Mouse (Mus musculus) left cerebral cortex, postnatal 25 days (tissue): ENCODE measurements around the gene Troap. TPM values are rescaled to one million over a fixed set of nuclear protein-coding genes. Genes with fewer than 3 reads are reported as not detected.
A peak's percentile ranks its signal among the peaks of the same experiment; 100 is the strongest.

Source experiments
- DNase-seq, 2 experiments: peaks; one replicate each; pipeline ENCODE4 v3.0.0; 2022; ENCODE audit warnings: low spot score in 2 of 2, mixed read lengths in 1 of 2
- intact Hi-C: fragments of 180-260 bp; cut with DNase I; formaldehyde crosslinking; loops from one replicate; pipeline ENCODE4 v1.15.1; 2025
- total RNA-seq, 2 experiments: library from RNA; stranded (reverse); gene quantifications; 2 replicates each; pipeline ENCODE4 v1.2.3; 2021

Troap gene
- total RNA-seq, 2 experiments from 2014 or later, result 0.69 TPM

- no peak for DNase-seq
- intact Hi-C loops, result no loop called here
Measured at GRCm38 (mm10) chr15:99082840-99083239, 8.5 kb downstream of the Troap start.

DNA sequence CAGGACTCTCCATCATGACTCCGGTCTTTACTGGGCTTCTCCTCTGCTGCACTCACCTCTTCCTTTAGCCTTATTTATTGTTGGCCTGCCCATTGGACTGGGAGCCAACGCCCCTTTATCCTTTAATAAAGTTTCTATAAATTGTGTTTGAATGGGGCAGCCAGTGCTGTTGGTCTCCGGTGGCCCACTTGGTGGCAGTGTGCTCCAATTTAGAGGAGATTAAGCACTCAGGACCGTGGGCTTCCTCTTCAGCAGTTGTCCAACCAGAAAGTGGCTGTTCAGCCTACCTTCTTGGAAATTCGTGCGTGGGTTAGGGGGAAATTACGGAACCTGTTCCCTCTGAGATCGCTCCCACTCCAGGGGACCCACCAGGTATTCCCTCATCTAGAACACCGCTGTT is 8.9 kb downstream of the Troap start:
- intact Hi-C loops, result no loop called here
- DNase-seq, result peak; percentile 27 to 45

DNA sequence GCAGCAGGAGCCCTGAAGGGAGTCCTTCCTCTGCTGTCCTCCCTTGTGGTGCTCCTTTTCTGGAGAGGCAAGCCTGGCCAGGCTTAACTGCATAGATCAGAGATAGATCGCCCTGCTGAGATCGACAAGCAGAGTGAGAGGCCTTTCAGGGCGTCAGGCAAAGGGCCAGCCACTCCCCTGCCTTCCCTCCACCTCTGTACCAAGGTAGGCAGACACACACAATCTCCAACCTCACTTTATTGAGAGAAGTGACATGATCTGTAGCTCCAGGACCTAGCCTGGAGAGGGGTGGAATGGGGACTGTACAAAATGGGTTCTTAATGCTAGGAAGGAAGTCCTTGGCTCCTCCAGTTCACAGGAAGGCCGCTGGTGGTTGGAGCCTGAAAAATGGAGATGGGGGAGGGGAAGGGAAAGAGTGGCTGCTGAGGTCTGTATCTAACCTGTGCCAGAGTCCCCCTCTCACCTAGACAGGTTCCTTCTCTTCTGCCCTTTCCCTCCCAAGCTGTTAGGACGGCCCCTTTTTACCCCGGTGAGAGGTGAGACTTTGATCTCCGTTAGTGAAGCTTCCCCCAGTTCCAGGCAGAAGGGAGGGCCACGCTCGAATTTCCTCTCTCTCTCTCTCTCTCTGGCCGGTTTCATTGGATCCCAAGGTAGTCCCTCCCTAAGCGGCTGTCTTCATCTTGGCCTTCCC is 9.6 kb downstream of the Troap start:
- no peak for DNase-seq
- intact Hi-C loops, result no loop called here

DNA sequence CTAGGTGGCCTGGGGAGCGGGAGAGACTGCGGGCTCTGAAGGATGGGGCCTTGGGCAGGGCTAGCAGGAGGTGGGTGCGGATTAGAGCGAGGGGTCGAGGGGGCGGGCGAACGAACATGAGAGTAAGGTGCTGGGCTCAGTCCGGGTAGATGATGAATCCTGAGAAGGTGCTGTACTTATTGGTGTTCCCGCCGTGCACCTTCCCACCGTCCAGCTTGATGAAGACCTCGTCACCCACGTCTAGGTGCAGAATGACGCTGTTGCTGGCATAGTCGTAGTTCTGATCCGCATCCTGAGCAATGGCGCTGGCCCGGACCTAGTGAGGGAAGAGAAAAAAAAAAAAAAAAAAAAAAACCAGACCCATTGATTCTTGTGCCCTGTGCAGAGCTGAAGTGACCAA is 10.2 kb downstream of the Troap start:
- intact Hi-C loops, result no loop called here
- no peak for DNase-seq

- intact Hi-C loops, result no loop called here
- DNase-seq, result no peak
Measured at GRCm38 (mm10) chr15:99085997-99086396, 11.6 kb downstream of the Troap start.

DNA sequence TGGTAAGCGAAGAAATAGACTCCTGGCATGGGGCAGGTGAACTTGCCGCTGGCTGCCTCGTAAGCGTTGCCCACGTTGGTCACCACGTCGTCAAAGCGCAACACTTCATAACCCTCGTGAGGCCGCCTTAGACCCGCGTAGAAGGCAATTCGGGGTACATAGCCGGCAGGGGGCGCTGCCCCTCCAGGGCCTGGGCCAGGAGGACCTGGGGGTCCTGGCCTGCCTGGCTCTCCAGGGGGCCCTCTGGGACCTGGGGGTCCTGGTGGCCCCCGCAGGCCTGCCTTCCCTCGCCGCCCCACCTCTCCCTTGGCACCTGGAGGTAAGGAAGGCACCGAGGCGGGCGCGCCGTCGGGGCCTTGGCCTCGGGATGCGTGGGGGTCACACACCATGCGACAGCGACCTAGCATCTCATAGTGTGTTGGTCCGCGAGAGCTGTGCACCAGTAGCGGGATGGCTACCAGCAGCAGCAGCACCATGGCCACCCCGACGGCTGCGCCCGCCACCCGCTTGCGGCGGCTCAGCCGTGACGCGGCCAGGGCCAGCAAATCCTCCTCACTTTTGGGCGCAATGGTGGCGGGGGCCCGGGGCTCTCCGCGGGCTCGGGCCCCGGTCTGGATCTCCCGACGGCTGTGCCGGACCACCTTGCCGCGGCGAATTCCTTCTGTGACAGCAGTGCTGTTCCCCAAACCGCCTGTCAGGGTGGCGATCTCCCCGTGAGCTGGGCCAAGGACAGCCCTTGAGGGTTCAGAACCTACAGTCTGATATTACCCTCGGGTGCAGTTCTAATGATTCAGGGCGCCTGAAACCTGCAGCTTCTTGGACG is 13.1 kb downstream of the Troap start, which contains the start of gene C1ql4:
Gene C1ql4 (minus strand): TSS at position 565 of the 823 bp plus-strand sequence.
- DNase-seq, result no peak
- intact Hi-C loops, result no loop called here

GRCm38 (mm10) chr15:99088292-99088691 is 13.9 kb downstream of the Troap start:
- DNase-seq, result peak; percentile 36 to 41
- intact Hi-C loops, result no loop called here

- DNase-seq, result no peak
- intact Hi-C loops, result no loop called here
Measured at GRCm38 (mm10) chr15:99089069-99089468, 14.7 kb downstream of the Troap start.

GRCm38 (mm10) chr15:99092870-99093269 is 18.5 kb downstream of the Troap start, which contains the start of gene Dnajc22:
Gene Dnajc22, plus strand, starts transcription at chr15:99093170.
- intact Hi-C loops, result loop anchor here (10.0 kb wide), 1 partner anchor 208 kb away; no protein-coding TSS in a partner anchor
- no peak for DNase-seq

DNA sequence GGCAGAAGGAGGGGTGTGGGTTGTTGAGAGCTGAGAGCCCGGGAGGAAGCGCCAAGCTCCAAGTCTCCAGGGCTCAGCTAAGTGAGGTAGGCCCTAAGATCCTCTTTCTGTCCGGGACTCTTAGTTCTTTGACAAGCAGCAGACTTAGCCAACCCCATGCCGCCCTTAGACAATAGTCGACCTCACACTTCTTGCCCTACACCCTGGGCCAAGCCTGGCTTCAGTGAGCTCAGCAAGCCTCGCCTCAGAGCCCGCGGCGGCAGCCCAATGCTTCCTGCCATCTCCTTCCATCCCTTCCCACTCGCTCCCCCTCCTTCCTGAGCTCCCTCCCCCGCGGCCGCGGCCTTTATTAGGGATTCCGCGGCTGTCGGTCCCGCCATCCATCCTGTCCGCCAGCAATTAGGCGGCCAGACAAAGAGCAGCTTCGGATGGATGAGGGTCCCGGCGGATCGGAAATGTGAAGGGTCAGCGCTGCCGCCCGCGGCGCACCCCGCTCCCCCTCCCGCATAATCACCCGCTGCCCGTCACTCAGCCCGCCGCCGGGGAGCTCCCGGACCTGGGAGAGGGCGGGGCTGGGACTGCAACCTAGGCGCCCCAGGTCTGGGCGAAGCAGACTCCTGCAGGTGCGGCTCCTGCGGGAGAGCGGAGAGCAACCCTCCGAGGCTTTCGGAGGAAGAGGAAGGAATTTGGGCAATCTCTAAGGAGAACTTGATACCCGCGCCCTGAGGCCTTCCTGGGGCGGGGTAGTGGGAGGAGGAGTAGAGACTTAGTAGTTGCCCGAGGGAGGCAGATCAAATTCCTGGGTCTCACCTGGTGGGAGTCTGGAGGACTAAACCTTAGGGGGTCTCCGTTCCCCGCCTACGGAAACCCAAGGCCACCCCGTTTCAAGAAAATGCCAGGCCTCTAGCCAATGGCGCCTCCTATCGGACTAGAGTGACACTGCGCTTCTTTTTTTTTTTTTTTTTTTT is 19.2 kb downstream of the Troap start:
- DNase-seq, result peak; percentile 16 to 26
- intact Hi-C loops, result loop anchor here (10.0 kb wide), 1 partner anchor 209 kb away; no protein-coding TSS in a partner anchor

DNA sequence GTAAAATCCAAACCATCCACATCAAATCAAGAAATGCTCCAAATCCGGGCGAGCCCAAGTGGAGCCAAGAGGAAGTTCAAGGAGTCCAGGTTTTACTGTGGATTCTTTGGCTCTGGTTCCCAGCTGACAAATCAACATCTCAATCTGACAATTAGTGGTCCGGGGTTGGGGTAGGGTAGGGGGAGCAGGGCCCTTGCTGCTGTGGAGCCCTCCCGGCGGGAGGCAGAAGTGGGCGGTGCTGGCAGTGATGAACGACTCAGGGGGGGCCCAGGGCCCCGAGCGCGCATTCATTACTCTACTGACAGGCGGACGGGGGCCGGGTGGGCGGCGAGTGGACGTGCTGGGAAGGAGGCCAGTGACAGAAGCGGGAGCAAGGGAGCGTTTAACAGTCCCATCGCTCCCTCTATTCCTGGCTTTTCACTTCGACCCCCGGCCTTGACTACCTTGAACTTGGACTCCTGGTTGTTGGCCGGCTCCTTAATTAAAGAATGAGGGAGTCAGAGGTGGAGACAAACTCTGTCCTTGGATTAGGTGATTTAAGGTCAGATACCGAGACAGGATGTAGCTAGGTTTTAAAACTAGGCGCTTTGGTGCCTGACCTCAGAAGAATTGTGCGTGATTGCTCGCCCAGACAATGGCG is 20.4 kb downstream of the Troap start:
- DNase-seq, result no peak

GRCm38 (mm10) chr15:99095356-99095755 is 21.0 kb downstream of the Troap start:
- DNase-seq, result no peak
- intact Hi-C loops, result loop anchor here (10.0 kb wide), 1 partner anchor 211 kb away; no protein-coding TSS in a partner anchor

More for the DNA sequence above, 20.4 kb downstream of the Troap start:
- intact Hi-C loops, result loop anchor here (10.0 kb wide), 1 partner anchor 210 kb away; no protein-coding TSS in a partner anchor

DNA sequence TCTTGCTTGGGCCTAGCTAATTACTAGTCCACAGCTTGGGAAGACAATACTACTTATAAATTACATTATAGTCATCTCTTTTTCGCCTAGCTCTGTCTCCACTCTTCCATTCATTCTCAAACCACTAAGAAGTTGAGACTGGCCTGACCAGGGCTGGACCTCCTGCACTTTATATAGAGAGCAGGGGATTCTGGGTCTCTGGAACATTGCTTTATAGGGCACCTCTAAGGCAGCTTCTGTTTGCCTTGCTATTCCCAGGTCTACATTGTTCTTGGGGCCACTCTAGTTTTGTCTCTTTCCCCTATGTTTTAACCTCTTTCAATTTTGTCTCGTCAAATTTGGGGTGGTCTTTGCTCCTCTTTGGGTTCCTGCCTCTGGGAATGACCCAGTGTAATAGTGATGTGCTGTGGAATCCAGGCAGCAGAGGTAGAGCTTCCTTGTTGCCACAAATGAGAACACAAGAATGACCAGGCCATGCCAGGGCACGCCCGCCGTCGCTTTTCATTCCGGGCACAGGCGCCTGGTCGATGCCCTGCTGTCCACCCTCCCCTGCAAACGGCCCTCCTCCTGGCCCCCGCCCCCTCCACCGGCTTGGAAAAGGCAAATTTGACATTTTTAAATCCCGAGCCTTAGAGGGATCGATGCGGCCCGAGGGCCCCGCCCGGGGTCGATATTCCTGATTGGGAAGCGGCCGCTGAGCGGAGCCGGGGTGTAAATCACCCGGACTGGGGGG is 21.9 kb downstream of the Troap start:
- intact Hi-C loops, result loop anchor here (10.0 kb wide), 1 partner anchor 211 kb away; no protein-coding TSS in a partner anchor
- DNase-seq, result no peak

- no peak for DNase-seq
- intact Hi-C loops, result loop anchor here (10.0 kb wide), 1 partner anchor 212 kb away; no protein-coding TSS in a partner anchor
Measured at GRCm38 (mm10) chr15:99096831-99097500, 22.6 kb downstream of the Troap start.

GRCm38 (mm10) chr15:99097840-99098492 is 23.6 kb downstream of the Troap start:
- intact Hi-C loops, result loop anchor here (10.0 kb wide), 1 partner anchor 213 kb away; no protein-coding TSS in a partner anchor
- no peak for DNase-seq

GRCm38 (mm10) chr15:99098493-99098861 is 24.1 kb downstream of the Troap start:
- no peak for DNase-seq
- intact Hi-C loops, result loop anchor here (10.0 kb wide), 1 partner anchor 214 kb away; no protein-coding TSS in a partner anchor

DNA sequence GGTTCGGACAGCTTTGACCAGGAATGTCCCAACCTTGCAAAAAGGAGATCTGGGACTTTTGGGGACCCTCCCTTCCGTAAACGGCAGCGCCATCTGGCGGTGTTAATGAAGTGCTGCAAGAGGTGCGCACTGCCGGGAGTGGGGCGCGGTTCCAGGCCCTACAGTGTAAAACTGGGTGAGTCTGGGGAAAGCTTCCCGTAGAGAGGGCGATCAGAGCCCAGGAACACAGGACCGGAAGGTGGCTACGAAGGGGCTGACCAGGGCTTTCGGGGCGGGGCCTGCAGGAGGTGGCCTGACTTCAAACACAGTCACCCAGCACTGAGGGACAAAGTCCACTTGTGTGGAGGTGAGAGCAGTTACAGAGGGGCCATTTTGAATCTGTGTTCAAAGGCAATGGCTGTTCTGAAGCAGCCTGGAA is 24.8 kb downstream of the Troap start:
- peak in 1 of 2 experiments; percentile 25 for DNase-seq
- intact Hi-C loops, result loop anchor here (1.0 to 10.0 kb wide), 2 partner anchors 50 to 214 kb away; no protein-coding TSS in a partner anchor
